ENCODE assay signal across 8 mouse cellular contexts in genomic region chr2:70823926-70824800, GRCm38 (mm10). TPM values are rescaled to one million over a fixed set of nuclear protein-coding genes. Genes with fewer than 3 reads are reported as not detected.
DNase-seq lines count a peak whose midpoint lies in the region; ATAC-seq lines count a peak whose summit lies in the region.

No protein-coding gene starts in this region.

- H3K4me1 ChIP-seq in hindbrain, embryonic 11.5 days (replicated peaks; ENCODE audit: control insufficient read depth, insufficient read depth, low read length): no peaks in the 10 kb centered on the region
- H3K4me1 ChIP-seq in liver, embryonic 12.5 days: peaks cover 67% of the 10 kb centered on the region
- H3K4me1 ChIP-seq in neural tube, embryonic 13.5 days (replicated peaks): peaks cover 26% of the 10 kb centered on the region

- peak; percentile 46 to 51 for DNase-seq in heart, adult 18-20 months
- DNase-seq in heart, adult 11 months: no peak
- DNase-seq in embryo, embryonic 10.5 days (ENCODE audit: low spot score): peak; percentile 73
- DNase-seq in hindbrain, embryonic 11.5 days (ENCODE audit: low spot score): peak; percentile 56
- no peak for DNase-seq in frontal cortex, postnatal 14 days (ENCODE audit: low spot score in 2 of 2)

- peak overlapping the region; percentile 44 for H3K4me2 ChIP-seq in hindbrain, embryonic 11.5 days (replicated peaks; ENCODE audit: low read depth, low read length)
- H3K4me2 ChIP-seq in liver, embryonic 12.5 days: peak overlapping the region; percentile 74
- peak overlapping the region; percentile 73 for H3K4me2 ChIP-seq in neural tube, embryonic 13.5 days

- peak overlapping the region; percentile 93 for H3K4me3 ChIP-seq in hindbrain, embryonic 11.5 days (ENCODE audit: low read depth, low read length)
- peak overlapping the region; percentile 74 for H3K4me3 ChIP-seq in liver, embryonic 12.5 days
- H3K4me3 ChIP-seq in neural tube, embryonic 13.5 days: peak overlapping the region; percentile 92

- H3K27me3 ChIP-seq in hindbrain, embryonic 11.5 days (ENCODE audit: control insufficient read depth, insufficient read depth, low read length): no peaks in the 10 kb centered on the region
- no peaks in the 10 kb centered on the region for H3K27me3 ChIP-seq in liver, embryonic 12.5 days (replicated peaks)
- H3K27me3 ChIP-seq in neural tube, embryonic 13.5 days: 0 out of 2 replicates have a peak, but pooled peaks cover 3% of the 10 kb centered on the region

- WGBS in hindbrain, embryonic 11.5 days: 1% methylated on average over 27 of the region's 27 CpGs
- 2% methylated on average over 27 of the region's 27 CpGs for WGBS in liver, embryonic 12.5 days (ENCODE audit: insufficient replicate concordance)
- under 1% methylated on average over 27 of the region's 27 CpGs for WGBS in neural tube, embryonic 13.5 days

- H3K27ac ChIP-seq in hindbrain, embryonic 11.5 days (ENCODE audit: low read depth, low read length): peak overlapping the region; percentile 100
- H3K27ac ChIP-seq in liver, embryonic 12.5 days: peak overlapping the region; percentile 100
- peak overlapping the region; percentile 100 for H3K27ac ChIP-seq in neural tube, embryonic 13.5 days (replicated peaks)

- no peaks in the 10 kb centered on the region for H3K9me3 ChIP-seq in hindbrain, embryonic 11.5 days (ENCODE audit: control insufficient read depth, low read length)
- no peaks in the 10 kb centered on the region for H3K9me3 ChIP-seq in liver, embryonic 12.5 days (replicated peaks)
- no peaks in the 10 kb centered on the region for H3K9me3 ChIP-seq in neural tube, embryonic 13.5 days

- no peaks in the 10 kb centered on the region for H3K36me3 ChIP-seq in hindbrain, embryonic 11.5 days (ENCODE audit: control insufficient read depth, insufficient read depth, low read length)
- H3K36me3 ChIP-seq in liver, embryonic 12.5 days: 0 out of 2 replicates have a peak, but pooled peaks cover 4% of the 10 kb centered on the region
- H3K36me3 ChIP-seq in neural tube, embryonic 13.5 days: no peaks in the 10 kb centered on the region

- peak overlapping the region; percentile 96 for H3K9ac ChIP-seq in hindbrain, embryonic 11.5 days (ENCODE audit: low read depth, low read length)
- peak overlapping the region; percentile 92 for H3K9ac ChIP-seq in liver, embryonic 12.5 days
- peak overlapping the region; percentile 96 for H3K9ac ChIP-seq in neural tube, embryonic 13.5 days

- ATAC-seq in CD4-positive, CD25-positive, alpha-beta regulatory T cell, adult 4 months: peak; percentile 52
- ATAC-seq in hindbrain, embryonic 11.5 days (ENCODE audit: low FRiP score): peak; percentile 7; the same call in 1 of the 2 replicates
- ATAC-seq in liver, embryonic 12.5 days: no peak
- 0 out of 2 replicates have a peak, but pooled peaks have one; percentile 12 for ATAC-seq in neural tube, embryonic 13.5 days (ENCODE audit: low read depth)

RNA-seq across cellular contexts. Expression of gene Tlk1, which starts 1.4 kb away (rescaled TPM):
- 10 to 100 TPM; 27.0 to 33.3 TPM for total RNA-seq in heart, adult 18-20 months (2021)
- polyA plus RNA-seq in CD4-positive, CD25-positive, alpha-beta regulatory T cell, adult 4 months (2017; shearing (Covaris generic)): 10 to 100 TPM; 41.7 to 42.6 TPM
- polyA plus RNA-seq in hindbrain, embryonic 11.5 days (2014; fragmentation: Nextera tagmentation; extraction: Ambion mirVana): 36.8 and 45.4 TPM in 2 replicates
- 53.9 and 57.4 TPM in 2 replicates for polyA plus RNA-seq in liver, embryonic 12.5 days (2016; fragmentation: Nextera tagmentation; extraction: Ambion mirVana)
- polyA plus RNA-seq in neural tube, embryonic 13.5 days (2015; fragmentation: Nextera tagmentation; extraction: Ambion mirVana): 23.5 and 23.7 TPM in 2 replicates

Comparison
In these comparisons a context has a peak if more than half of its experiments do, and no peak if none do; other contexts are left out.
1. DNase-seq: peak in heart, adult 18-20 months (2 of 2), embryo, embryonic 10.5 days (single experiment) and hindbrain, embryonic 11.5 days (single experiment); none in heart, adult 11 months (single experiment) and frontal cortex, postnatal 14 days (0 of 2).
2. Peak in every context shown above with its lines, with median percentiles within 50 percentile points of each other: H3K27ac ChIP-seq, H3K4me2 ChIP-seq, H3K4me3 ChIP-seq and H3K9ac ChIP-seq.